Mouse (Mus musculus) liver (tissue): ENCODE measurements around the gene Dnajc13.

ENCODE experiments used
- DNase-seq: peaks from one replicate; pipeline ENCODE4 v3.0.0-alpha.2; 2020; ENCODE audit warnings: mixed read lengths

The Dnajc13 gene

GRCm38 (mm10) chr9:104182328-104182727 lies 80.4 kb downstream of the Dnajc13 start:
- DNase-seq: no peak

DNA sequence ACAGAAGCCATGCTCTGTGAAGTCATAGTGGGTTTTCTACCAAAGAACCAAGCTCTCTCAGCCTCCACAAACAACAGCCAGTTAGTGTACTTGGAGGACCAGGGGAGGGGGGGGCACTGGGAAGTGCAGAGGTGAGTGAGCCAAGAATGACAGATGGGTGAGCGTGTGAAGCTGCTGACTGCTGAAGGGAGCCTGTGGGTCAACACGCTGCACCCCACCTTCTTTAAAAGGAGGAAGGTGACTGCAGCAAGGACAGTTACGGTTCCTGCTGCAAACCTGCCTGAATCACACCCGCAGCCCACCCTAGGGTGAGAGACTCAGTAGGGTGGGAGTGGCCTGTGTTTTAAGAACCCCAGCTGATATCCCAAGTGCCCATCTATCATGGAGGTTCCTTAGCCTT lies 81.1 kb downstream of the Dnajc13 start:
- no peak for DNase-seq

GRCm38 (mm10) chr9:104180046-104180445 lies 82.7 kb downstream of the Dnajc13 start:
- DNase-seq: no peak

DNA sequence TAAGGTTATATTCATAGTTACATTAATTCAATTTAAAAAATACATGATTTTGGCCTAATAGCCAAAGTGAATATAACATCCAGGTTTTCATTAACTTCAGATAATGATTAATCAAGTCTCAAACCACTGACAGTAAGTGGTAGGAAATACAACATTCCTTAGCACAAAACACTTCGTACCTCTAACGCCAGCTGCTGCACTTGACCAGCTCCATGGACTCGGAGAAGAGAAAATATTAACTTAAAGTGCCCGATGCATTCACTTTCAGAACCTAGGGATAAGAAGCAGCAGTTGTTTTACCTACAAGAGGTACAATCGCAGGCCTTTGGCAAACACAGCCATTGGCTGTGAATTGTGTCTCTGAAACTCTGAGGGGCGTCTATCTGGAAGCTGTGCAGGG lies 90.4 kb downstream of the Dnajc13 start:
- DNase-seq: no peak

DNA sequence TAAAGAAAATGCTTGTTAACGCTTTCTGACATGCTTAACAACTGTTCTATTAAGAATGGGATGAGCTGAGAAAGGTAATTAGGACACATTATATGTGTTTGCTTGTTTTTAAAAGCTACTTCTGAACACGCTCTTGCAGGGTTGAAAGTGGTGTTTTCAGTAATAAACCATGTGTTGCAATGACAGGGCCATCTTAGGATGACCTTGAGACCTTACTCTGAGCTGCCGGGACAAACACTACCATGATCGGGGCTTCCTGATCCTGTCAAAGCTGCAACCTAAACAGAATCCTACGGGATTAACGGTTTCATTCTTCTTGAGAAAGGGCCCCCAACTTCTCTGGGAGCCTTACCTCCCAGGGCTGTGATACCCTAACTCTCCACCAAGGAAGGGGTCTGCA lies 91.1 kb downstream of the Dnajc13 start:
- no peak for DNase-seq

- DNase-seq: no peak
Observed at GRCm38 (mm10) chr9:104169986-104170385, 92.7 kb downstream of the Dnajc13 start.

DNA sequence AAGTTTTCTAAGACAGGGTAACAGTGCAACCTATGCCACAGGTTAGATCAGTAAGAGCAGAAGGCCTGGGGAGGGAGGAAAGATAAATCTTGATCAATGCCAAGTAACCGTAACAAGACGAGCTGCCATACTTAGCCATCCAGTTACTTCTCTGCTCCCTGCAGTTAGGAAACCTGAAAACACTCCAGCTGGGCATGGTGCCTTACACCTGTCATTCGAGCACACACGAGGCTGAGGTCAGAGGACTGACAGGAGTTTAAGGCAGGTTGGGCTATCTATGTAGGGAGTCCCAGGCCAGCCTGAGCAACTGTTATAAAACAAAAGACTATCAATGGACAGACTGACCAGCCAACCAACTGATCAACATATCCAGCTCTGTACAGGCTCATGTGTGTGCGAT lies 96.8 kb downstream of the Dnajc13 start:
- DNase-seq: no peak

DNA sequence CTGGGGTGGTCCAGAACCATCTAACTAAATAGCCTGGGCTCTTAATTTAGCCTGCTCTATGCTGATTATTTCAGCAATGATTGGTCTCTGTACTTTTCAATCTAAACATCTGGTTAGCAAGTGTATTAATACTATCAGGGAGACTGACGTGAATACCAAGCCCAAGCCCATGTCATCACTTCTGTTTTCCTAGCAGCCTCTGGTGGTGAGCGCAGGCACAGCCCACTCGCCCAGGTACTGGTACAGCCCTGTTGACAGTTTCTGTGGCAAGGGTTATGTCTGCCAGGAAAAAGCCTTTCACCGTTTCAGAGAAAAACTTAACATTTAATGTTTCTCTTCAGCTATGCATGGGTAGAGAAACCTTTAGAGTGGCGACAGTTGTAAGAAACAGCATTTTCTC lies 98.5 kb downstream of the Dnajc13 start:
- DNase-seq: no peak

GRCm38 (mm10) chr9:104161117-104161516 lies 101.6 kb downstream of the Dnajc13 start:
- DNase-seq: no peak

DNA sequence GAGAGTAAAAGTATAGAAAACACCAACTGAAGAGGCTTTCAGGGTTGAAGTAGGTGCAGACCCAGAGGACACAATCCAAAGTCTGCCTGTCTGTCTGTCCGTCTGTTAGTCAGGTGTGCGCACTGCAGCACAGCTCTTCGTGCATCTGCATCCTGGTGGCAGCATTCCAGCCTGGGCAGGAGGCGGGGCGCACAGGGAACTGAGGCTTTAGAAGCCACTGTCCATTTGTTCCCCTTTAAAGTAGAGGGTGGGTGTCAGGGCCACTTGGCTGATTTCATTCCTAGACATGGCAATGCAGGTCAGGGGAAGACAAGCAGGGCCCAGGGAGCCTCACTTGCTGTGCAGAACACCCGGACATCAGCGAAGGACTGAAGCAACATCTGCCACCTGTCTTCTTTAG lies 105.4 kb downstream of the Dnajc13 start:
- no peak for DNase-seq

DNA sequence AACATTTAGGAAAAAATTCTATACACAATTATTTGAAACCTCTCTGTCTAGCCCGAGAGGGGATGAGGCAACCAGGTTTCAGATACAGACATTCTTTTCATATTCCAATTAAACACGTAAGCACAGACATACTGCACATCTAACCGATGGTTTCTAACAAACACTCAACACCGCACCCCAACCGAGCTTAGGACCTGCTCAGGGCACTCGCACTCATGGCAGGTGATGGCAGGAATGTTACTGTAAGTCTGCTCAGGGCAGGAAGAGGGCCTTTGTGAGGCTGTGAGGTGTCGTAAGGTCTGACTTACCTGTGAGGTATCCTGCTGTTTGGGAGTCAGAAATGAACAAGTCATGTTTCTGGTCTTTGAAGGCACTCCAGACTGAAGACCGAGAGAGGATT lies 106.2 kb downstream of the Dnajc13 start:
- DNase-seq: no peak

- no peak for DNase-seq
Observed at GRCm38 (mm10) chr9:104155100-104155715, 107.5 kb downstream of the Dnajc13 start.

DNA sequence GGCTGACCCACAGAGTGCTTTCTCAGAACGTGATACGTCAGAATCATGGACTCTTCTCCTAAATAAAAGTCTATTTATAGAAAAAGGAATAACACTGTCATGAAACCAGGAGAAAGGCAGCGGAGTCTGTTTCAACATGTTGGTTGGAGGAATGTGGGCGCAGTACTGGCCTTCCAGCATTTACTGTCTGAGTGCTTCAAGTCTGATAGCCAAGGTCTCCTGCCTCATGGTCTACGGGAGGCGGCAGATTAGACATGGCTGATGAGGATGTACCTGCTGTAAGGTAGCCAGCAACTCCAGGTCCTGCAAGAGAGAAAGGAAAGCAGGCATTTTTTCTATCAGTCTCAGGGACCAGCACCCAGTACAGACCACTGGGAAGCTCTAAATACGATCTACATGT lies 110.6 kb downstream of the Dnajc13 start:
- DNase-seq: no peak

DNA sequence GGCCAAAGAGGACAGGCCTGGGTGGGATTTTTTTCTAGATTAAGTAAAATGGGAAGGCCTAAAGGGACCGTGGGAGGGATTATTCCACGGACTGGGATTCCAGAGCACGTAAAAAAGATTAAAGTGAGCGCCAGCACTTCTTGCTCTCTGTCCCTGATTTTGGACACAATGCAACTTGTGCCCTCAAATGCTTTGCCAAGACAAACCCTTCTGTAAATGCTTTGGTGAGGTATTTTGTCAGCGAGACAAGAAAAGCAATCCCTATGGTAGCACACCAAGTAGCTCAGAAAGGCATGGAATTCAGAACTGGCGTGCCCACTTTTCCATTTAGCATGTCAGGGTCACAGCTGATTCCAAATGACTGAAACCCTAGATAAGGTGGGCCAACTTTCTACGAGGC lies 113.8 kb downstream of the Dnajc13 start:
- no peak for DNase-seq

DNA sequence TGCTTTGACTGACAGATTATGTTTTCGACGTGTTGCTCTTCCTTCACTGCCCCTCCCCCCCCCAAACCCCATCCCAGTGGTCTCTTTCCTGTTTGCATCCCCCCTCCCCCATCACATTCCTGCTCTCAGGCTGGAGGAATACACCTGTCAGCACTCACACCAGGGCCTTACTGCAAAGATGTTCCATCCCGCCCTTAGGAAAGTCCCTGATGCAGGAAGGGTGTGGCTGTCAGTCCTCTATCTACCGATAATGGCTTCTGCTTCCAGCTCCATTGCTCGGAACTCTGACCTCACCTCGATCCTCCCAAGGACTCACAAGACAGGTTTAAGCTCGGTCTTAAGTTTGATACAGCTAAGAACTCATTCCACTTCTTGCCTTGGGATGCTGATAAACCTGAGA lies 116.0 kb downstream of the Dnajc13 start:
- DNase-seq: no peak

- no peak for DNase-seq
Observed at GRCm38 (mm10) chr9:104144314-104144996, 118.3 kb downstream of the Dnajc13 start.

GRCm38 (mm10) chr9:104142805-104143204 lies 119.9 kb downstream of the Dnajc13 start:
- no peak for DNase-seq

- DNase-seq: no peak
Observed at GRCm38 (mm10) chr9:104140351-104140750, 122.4 kb downstream of the Dnajc13 start.

- no peak for DNase-seq
Observed at GRCm38 (mm10) chr9:104130141-104130755, 132.5 kb downstream of the Dnajc13 start.

DNA sequence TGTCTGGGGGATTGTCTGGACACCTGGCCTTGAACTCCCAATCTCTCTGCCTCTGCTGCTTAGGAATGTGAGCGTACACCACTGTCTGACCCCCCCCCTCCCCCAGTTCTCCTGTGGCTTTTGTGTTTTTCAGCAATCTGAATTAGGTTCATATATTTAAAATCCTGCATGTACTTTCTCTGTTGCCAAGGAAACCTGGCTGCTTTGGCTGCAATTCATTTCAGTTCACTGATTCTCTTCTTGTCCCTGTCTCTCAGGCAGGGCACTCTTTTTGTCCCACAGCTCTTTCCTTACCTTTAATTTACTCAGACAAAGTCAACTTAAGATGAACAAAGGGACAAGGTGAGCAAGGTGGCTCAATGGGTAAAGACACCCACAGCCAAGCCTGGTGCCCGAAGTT lies 134.6 kb downstream of the Dnajc13 start:
- no peak for DNase-seq

GRCm38 (mm10) chr9:104126833-104127232 lies 135.9 kb downstream of the Dnajc13 start, which contains the start of gene Ackr4:
Ackr4 (minus strand) TSS chr9:104126933.
- no peak for DNase-seq

DNA sequence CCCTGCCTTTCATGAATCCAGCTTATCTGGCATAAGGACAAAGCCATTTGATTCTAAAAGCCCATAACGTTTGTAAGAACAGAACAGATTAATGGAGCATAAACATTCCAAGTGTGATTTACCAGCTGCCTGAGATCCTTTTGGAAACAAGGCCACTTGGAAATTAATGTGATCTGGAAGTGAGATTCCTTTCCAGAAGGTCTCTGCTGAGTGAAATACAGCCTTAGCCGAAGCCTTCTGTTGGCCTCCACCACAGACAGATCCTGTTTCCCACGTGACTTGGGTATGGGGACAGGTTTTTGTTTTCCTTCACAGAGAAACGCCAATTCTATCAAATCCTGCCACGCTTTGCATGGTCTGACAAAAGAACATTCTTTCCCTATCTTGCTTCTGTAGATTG lies 139.1 kb downstream of the Dnajc13 start:
- no peak for DNase-seq

DNA sequence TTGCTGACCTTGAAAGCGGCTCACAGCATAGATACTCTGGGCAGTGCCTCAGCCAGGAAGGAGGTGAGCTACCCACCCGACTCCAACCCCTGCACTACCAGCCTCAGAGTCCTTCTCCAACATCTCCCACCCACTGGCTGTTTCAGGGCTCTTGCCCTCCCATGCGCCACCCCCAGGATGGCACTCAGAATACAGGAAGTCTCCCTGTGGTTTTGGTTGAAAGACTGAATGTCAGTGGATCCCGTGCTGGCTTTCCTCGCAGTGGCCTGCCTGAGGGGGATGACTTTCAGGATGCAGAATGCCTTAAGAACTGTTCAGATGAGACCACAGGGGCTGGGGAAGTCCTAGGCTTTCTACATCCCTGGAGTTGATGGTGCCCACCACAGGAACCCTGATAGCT lies 139.6 kb downstream of the Dnajc13 start:
- no peak for DNase-seq

DNA sequence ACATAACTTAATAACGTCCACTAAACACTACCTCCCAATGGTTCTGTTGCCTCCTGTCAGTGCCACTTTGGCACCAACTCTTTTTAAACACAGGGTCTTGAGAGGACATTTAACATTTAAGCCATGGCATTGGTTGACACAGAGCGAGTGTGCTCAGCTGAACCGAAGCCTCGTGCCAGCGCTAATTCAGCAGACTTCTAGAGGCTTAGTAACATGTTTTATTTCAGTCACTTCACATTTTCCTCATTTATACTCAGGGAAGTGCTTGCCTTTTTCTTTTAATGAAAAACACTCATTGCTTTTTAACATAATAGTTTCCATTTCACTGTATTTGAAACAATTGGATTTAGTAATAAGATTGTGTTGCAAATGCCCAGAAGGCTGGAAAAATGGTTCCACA lies 153.6 kb downstream of the Dnajc13 start:
- DNase-seq: no peak
